Mouse (Mus musculus): ENCODE measurements at regions not wholly inside any gene's neighbourhood (a gene's known extent, or its start where the extent isn't known, plus 50 kb on each side); places are given as distances from the start of the nearest gene placed in this dataset.

DNA sequence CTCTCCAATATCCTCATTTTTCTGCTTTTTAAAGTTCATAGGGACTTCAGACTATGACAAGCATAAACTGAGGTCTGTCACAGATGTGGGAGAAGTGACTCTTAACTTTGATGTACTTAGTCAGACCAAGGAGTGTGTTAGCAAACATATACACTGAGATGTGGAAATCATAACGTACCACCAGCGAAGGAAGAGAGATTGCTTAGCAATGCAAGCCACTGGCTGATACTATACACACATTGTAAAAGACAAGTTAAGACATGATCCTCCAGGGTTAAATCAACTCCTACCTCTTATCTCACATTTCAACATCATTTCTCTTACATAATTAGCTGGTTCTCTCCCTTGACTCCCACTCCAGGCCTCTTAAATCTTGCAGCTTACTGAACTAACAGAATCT, 227.9 kb upstream of the Rarb start:
- TF ChIP-seq EP300 (IDR thresholded peaks at IDR 0.05; ENCODE audit: low read depth) (no peak), CTCF (IDR thresholded peaks at IDR 0.05; ENCODE audit: low read depth) (no peak)

GRCm38 (mm10) chr14:17045426-17046132, 226.6 kb upstream of the Rarb start:
- WGBS (ENCODE audit: insufficient replicate concordance): 69% methylated on average over 8 of the region's 8 CpGs
- TF ChIP-seq EP300 (IDR thresholded peaks at IDR 0.05; ENCODE audit: low read depth) (no peak), CTCF (IDR thresholded peaks at IDR 0.05; ENCODE audit: low read depth) (no peak)
- DNase-seq (ENCODE audit: low read depth in 3 of 3, low spot score in 3 of 3): no peak

More for the DNA sequence above, 227.9 kb upstream of the Rarb start:
- DNase-seq (ENCODE audit: low read depth in 3 of 3, low spot score in 3 of 3): no peak
- Histone ChIP-seq H3K4me1 (replicated peaks; ENCODE audit: control insufficient read depth in 2 of 2, insufficient read depth in 2 of 2, low read length in 1 of 2) (no peaks in the 10 kb centered on the region), H3K9me3 (ENCODE audit: control insufficient read depth, low read length) (no peaks in the 10 kb centered on the region), H3K27me3 (ENCODE audit: control insufficient read depth, insufficient read depth, low read length) (no peaks in the 10 kb centered on the region), H3K36me3 (replicated peaks; ENCODE audit: control insufficient read depth, insufficient read depth, low read depth) (no peaks in the 10 kb centered on the region), H3K9ac (replicated peaks) (no peak overlapping the region), H3K27ac (no peak overlapping the region), H3K4me2 (ENCODE audit: low read depth) (no peak overlapping the region), H3K4me3 (ENCODE audit: insufficient read depth in 1 of 2, low read depth in 2 of 2, low read length in 2 of 2) (no peak overlapping the region)
- 55% methylated on average over 2 of the region's 2 CpGs for WGBS (ENCODE audit: insufficient replicate concordance)
- no peak for ATAC-seq (ENCODE audit: insufficient read depth)

GRCm38 (mm10) chr14:17020603-17021356, 201.8 kb upstream of the Rarb start:
- TF ChIP-seq CTCF (IDR thresholded peaks at IDR 0.05; ENCODE audit: low read depth) (no peak), EP300 (IDR thresholded peaks at IDR 0.05; ENCODE audit: low read depth) (no peak)
- no peaks in the 10 kb centered on the region for H3K4me1 ChIP-seq (replicated peaks; ENCODE audit: control insufficient read depth in 2 of 2, insufficient read depth in 2 of 2, low read length in 1 of 2)
- H3K36me3 ChIP-seq (replicated peaks; ENCODE audit: control insufficient read depth, insufficient read depth, low read depth): no peaks in the 10 kb centered on the region
- no peaks in the 10 kb centered on the region for H3K27me3 ChIP-seq (ENCODE audit: control insufficient read depth, insufficient read depth, low read length)
- DNase-seq (ENCODE audit: low read depth in 3 of 3, low spot score in 3 of 3): no peak
- no peaks in the 10 kb centered on the region for H3K9me3 ChIP-seq (ENCODE audit: control insufficient read depth, low read length)
- H3K4me2 ChIP-seq (ENCODE audit: low read depth): no peak overlapping the region
- no peak overlapping the region for H3K9ac ChIP-seq (replicated peaks)
- ATAC-seq (ENCODE audit: insufficient read depth): no peak
- no peak overlapping the region for H3K27ac ChIP-seq
- no peak overlapping the region for H3K4me3 ChIP-seq (ENCODE audit: insufficient read depth in 1 of 2, low read depth in 2 of 2, low read length in 2 of 2)
- 47% methylated on average over 4 of the region's 4 CpGs for WGBS (ENCODE audit: insufficient replicate concordance)

More at GRCm38 (mm10) chr14:17045426-17046132, 226.6 kb upstream of the Rarb start:
- H3K27me3 ChIP-seq (ENCODE audit: control insufficient read depth, insufficient read depth, low read length): no peaks in the 10 kb centered on the region
- H3K27ac ChIP-seq: no peak overlapping the region
- no peak overlapping the region for H3K9ac ChIP-seq (replicated peaks)
- ATAC-seq (ENCODE audit: insufficient read depth): no peak
- H3K4me3 ChIP-seq (ENCODE audit: insufficient read depth in 1 of 2, low read depth in 2 of 2, low read length in 2 of 2): no peak overlapping the region
- H3K9me3 ChIP-seq (ENCODE audit: control insufficient read depth, low read length): no peaks in the 10 kb centered on the region
- no peak overlapping the region for H3K4me2 ChIP-seq (ENCODE audit: low read depth)
- H3K36me3 ChIP-seq (replicated peaks; ENCODE audit: control insufficient read depth, insufficient read depth, low read depth): no peaks in the 10 kb centered on the region
- H3K4me1 ChIP-seq (replicated peaks; ENCODE audit: control insufficient read depth in 2 of 2, insufficient read depth in 2 of 2, low read length in 1 of 2): no peaks in the 10 kb centered on the region

- Histone ChIP-seq H3K27ac (no peak overlapping the region), H3K9me3 (ENCODE audit: control insufficient read depth, low read length) (no peaks in the 10 kb centered on the region), H3K4me1 (replicated peaks; ENCODE audit: control insufficient read depth in 2 of 2, insufficient read depth in 2 of 2, low read length in 1 of 2) (no peaks in the 10 kb centered on the region), H3K4me2 (ENCODE audit: low read depth) (no peak overlapping the region), H3K27me3 (ENCODE audit: control insufficient read depth, insufficient read depth, low read length) (no peaks in the 10 kb centered on the region), H3K9ac (replicated peaks) (no peak overlapping the region), H3K36me3 (replicated peaks; ENCODE audit: control insufficient read depth, insufficient read depth, low read depth) (no peaks in the 10 kb centered on the region), H3K4me3 (ENCODE audit: insufficient read depth in 1 of 2, low read depth in 2 of 2, low read length in 2 of 2) (no peak overlapping the region)
- TF ChIP-seq CTCF (IDR thresholded peaks at IDR 0.05; ENCODE audit: low read depth): no peak
- TF ChIP-seq EP300 (IDR thresholded peaks at IDR 0.05; ENCODE audit: low read depth): no peak
- 65% methylated on average over 1 of the region's 1 CpGs for WGBS (ENCODE audit: insufficient replicate concordance)
- DNase-seq (ENCODE audit: low read depth in 3 of 3, low spot score in 3 of 3) (no peak), ATAC-seq (ENCODE audit: insufficient read depth) (no peak)
Observed at GRCm38 (mm10) chr14:17012931-17013330, 194.0 kb upstream of the Rarb start.

GRCm38 (mm10) chr14:17012200-17012599, 193.2 kb upstream of the Rarb start:
- no peaks in the 10 kb centered on the region for H3K4me1 ChIP-seq (replicated peaks; ENCODE audit: control insufficient read depth in 2 of 2, insufficient read depth in 2 of 2, low read length in 1 of 2)
- H3K9ac ChIP-seq (replicated peaks): no peak overlapping the region
- no peak overlapping the region for H3K4me3 ChIP-seq (ENCODE audit: insufficient read depth in 1 of 2, low read depth in 2 of 2, low read length in 2 of 2)
- ATAC-seq (ENCODE audit: insufficient read depth): no peak
- H3K27me3 ChIP-seq (ENCODE audit: control insufficient read depth, insufficient read depth, low read length): no peaks in the 10 kb centered on the region
- H3K9me3 ChIP-seq (ENCODE audit: control insufficient read depth, low read length): no peaks in the 10 kb centered on the region
- 71% methylated on average over 1 of the region's 1 CpGs for WGBS (ENCODE audit: insufficient replicate concordance)
- H3K27ac ChIP-seq: no peak overlapping the region
- TF ChIP-seq EP300 (IDR thresholded peaks at IDR 0.05; ENCODE audit: low read depth) (no peak), CTCF (IDR thresholded peaks at IDR 0.05; ENCODE audit: low read depth) (no peak)
- no peak overlapping the region for H3K4me2 ChIP-seq (ENCODE audit: low read depth)
- H3K36me3 ChIP-seq (replicated peaks; ENCODE audit: control insufficient read depth, insufficient read depth, low read depth): no peaks in the 10 kb centered on the region
- DNase-seq (ENCODE audit: low read depth in 3 of 3, low spot score in 3 of 3): no peak
